Mouse (Mus musculus) left cerebral cortex, postnatal 10 days (tissue): ENCODE data around the gene Slbp. TPM values are rescaled to one million over a fixed set of nuclear protein-coding genes. Genes with fewer than 3 reads are reported as not detected.

ENCODE experiments used
- DNase-seq, 2 experiments: peaks; one replicate each; pipeline ENCODE4 v3.0.0; 2021 to 2022; ENCODE audit warnings: low spot score in 2 of 2, mixed read lengths in 1 of 2; ENCODE audit errors: extremely low spot score in 1 of 2
- intact Hi-C: fragments of 180-260 bp; cut with DNase I; formaldehyde crosslinking; loops from one replicate; pipeline ENCODE4 v1.15.1; 2025
- total RNA-seq, 2 experiments: library from RNA; stranded (reverse); gene quantifications; 2 replicates each; pipeline ENCODE4 v1.2.3; 2021

Slbp gene
- total RNA-seq = 10 to 100 TPM; 26.5 to 28.9 TPM

DNA sequence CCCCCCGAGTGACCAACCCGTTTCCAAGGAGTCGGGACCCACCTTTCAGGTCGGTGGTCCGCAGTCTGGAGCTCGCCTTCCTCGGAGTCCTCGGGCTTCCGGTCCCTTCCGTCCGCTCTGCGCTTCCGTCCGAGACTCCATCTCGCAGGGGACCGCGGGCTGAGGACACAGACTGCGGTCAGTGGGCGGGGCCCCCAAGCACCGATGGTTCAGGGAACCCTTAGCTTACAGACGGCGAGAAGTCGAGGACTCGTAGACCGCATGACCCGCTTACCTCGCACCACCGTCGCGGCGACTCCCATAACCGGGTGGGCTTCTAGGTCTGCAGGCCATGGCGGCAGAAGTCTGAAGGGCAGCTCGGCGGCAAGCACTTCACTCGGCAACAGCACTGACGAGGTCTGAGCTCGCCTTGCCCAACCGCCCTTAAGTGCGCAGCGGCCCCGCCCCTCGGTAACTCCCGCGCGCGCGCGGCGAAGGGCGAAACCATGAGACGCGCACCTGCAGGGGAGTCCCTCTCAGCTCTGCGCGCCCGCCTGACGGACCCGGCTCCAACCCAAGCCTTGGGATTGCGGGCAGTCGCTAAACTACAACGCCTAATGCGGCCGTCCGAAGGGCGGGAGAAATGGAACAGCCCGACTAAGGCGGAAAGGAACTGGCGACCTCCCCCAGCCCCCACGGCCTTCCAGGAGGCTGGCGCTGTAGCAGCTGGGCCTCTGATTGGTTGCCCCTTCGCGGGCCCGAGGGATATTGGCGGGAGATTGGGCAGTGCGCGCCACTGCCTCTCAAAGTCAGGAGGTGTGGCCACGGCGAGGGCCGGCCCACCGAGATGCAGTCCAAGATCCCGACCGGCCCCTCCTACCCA, at the start of gene Slbp:
Slbp (minus strand) TSS at position 654 of the 862 bp plus-strand sequence.
- DNase-seq = peak; percentile 93 to 98
- intact Hi-C loops = no loop called here

DNA sequence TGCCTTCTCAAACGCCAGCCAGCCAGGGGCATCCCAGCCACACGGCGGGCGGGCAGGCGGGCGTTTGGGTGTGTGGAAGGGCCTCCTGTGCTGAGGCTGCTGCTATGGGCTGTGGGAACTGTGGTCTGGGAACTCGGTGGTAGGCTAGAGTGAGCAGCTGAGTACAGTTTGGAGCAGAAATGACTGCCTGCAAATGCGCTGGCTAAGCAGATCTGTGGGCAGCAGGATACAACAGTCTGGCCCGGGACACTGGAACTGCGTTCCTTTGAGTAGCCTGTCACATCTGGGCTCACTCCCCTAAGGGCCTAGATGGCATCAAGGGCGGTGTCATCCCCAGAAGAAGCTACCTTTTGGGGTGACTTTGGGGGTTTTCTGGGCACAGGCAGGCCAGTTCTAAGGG, 49.5 kb upstream of the Slbp start:
- intact Hi-C loops = no loop called here
- DNase-seq = no peak

DNA sequence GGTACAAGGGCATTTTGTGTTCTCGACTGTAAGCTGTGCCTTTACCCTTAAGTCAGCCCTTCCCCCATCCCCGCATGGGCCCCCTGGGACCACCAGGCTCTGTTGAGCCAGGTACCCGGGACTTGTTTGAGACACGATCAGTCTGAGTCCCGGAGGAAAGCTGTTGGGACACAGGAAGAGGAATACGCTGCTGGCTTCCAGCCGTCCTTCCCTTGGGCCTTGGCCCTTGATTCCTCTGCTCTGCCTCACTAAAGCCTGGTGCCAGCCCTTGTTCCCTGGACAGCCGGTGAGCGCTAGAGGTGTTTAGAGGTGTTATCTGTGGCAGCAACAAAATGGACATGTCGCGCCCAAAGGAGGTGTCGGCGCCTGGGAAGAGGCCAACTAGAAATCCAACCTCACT, 47.6 kb upstream of the Slbp start:
- intact Hi-C loops = no loop called here
- DNase-seq = no peak

DNA sequence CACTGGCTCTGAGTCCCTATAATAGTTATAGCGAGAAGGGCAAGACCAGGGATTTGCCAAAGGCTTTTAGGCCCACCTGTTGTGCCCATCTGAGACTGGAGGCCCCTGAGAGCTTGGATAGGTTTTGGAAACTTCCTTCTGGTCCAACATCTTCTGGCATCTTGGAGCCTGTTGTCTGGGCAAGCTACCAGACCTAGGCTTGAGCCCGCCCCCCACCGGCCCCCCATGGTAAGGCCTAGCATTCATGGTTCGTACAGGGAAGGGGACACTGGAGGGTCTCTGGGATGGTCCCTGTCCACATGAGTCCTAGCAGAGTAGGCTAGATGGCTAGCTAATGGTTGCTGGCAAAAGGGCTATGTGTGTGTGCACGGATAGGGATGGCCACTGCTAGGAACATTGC, 46.3 kb upstream of the Slbp start:
- no peak for DNase-seq

DNA sequence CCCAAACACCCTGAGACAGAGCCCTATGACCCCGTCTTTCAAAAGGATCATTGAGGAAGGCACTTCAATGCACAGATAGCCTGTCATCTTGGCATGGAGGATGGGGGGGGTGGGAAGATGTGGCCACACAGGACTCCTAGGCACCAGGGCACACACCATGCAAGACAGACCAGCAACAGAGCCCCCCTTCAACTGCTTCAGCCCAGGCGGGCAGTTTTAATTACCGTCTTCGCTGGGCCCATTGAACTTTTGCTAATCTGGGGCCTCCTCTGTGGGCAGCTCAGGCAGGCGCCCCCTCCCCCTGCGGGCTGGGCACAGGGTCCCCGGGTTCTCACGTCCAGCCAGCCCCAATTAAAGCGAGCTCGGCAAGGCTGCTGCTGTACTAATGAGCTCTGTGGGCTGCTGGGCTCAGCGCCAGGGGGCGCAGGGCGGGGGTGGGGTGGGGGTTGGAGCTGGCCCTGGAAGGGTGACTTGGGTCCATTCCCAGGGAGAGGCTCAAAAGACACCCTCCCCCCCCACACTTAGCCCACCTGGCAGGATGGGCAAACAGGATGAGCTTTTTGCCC, 45.7 kb upstream of the Slbp start:
- peak; percentile 65 to 69 for DNase-seq
- intact Hi-C loops = no loop called here

More for the DNA sequence above, 46.3 kb upstream of the Slbp start:
- intact Hi-C loops = no loop called here

DNA sequence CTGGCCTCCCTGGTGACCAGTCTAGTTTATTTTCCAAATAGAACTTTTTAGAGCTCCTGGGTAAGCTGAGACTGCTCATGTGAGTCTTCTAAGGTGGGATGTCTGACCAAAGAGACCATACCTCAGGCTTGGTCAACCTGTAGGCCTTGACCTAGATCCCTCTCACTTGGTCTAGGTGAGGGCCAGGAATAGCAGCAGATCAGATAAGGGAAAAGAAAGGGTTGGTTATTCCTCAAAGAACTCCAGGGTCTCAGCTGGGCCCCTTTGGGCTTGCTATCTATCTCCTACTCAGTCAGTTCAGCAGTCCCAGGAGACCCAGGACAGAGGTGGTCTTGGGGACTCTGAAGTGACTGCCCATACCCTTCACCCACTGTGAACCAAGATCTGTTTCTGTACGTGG, 45.2 kb upstream of the Slbp start:
- no peak for DNase-seq
- intact Hi-C loops = no loop called here

DNA sequence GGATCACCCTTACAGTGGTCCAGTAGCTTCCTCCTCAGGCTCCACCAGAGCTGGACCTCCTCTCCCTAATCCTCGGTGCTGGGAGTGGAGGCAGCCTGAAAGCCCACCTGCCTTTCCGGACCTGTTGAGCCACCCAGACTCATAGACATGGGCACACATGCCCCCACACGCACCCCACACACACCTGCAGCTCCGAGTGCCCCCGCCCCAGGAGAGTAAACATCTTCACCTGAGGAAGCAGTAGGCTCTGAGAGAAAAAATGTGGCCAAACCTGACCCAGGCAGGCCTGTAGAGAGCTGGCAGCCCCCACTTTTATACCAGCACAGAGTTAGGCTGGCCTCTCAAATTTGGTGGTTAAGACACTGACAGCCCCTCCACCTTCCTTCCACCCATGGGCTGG, 44.1 kb upstream of the Slbp start:
- intact Hi-C loops = no loop called here

DNA sequence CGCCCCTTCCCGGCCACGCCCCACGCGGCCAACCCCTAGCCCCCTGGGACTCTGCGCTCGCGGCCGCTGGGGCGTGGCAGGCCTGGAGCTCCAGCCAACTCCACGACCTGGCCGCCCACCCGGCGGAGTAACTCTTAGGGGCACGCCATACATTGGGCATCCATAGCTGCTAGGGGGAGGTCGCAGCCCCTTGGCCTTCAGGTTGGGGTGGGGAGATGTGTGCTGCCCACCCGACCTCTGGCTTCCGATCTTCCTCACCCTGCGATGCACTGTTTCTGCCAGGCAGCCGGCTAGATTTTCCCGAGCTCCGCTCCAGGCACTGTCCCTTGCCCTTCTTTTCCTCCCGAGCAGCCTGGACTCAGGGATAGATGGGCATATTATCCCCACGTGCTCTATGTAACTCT, 43.3 kb upstream of the Slbp start:
- no peak for DNase-seq
- intact Hi-C loops = no loop called here

More for the DNA sequence above, 44.1 kb upstream of the Slbp start:
- no peak for DNase-seq

DNA sequence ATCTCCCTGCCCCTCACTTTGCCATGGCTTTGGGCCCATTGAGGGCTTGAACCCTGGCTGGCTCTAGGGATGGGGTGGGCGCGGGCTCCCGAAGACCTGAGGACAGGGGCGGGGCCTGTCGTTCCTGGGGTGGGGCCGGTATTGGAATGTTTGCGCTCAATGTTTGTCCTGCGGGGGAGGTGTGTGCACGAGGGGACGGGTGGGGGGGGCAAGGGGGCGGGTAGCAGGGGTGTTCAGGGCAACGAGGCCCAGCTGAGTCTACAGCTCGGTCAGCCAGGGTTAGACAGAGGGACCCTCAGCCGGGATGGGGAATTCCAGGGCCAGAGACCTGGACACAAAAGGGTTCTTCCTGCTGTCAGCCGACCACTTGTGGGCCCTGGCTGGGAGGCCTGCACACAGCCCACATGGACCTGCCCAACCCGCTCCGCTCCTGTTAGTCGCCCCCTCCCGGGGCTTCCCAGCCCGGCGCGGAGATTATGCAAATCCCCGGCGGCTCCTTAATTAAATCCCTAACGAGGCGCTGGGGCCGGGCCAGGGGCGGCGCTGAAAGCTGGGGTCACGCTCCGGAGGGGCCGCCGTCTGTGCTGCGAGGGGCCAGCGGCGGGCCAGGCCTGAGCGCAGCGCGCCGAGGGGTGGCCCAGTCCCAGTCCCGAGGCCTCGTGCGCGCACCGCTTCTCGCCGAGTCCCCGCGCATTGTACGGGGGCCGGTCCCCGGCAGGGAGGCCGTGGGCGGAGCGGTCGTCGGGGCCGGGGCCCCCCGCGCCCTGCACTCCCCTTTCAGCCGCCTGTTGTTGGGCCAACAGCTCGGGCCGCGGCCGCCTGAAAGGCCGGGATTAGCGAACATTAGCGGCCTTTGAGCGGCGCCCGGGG, 42.7 kb upstream of the Slbp start:
- intact Hi-C loops = no loop called here
- DNase-seq = peak; percentile 48 to 72

DNA sequence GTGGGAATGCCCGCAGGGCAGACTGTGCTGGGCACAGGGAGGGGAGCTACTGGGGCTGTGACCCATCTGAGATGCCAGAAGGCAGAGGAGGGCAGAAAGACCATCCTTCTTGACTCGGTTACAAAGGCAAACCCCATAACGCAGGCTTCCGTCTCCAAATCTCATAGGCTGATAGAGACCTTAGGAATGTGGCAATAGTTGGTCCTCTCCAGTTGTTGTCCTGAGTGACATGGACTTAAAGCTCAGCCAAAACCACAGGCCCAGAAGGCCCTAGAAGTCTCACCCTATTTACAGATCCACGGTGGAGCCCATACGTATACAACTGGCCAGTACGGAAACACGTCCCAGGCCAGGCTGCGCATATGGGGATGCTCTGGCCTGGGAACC, 42.1 kb upstream of the Slbp start:
- intact Hi-C loops = no loop called here
- no peak for DNase-seq

DNA sequence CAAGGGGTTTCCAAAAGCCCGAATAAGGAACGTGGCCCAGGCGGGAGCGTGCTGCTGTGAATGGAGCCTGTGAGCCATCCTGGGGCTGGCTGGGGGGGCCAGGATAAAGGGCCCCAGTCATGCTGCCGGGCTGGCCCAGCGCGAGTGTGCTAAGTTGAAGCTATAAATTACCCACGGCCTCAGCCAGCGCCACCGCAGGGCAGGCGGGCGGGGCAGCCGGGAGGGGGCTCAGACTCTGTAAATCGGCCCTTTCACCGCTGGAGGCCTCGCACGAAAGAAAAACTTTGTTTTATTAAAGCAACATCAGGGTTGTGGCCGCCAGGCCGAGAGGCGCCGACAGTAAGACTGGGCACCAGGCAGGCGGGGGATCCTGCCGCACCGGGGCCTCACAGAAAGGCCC, 40.0 kb upstream of the Slbp start:
- DNase-seq = peak in 1 of 2 experiments; percentile 48
- intact Hi-C loops = no loop called here

DNA sequence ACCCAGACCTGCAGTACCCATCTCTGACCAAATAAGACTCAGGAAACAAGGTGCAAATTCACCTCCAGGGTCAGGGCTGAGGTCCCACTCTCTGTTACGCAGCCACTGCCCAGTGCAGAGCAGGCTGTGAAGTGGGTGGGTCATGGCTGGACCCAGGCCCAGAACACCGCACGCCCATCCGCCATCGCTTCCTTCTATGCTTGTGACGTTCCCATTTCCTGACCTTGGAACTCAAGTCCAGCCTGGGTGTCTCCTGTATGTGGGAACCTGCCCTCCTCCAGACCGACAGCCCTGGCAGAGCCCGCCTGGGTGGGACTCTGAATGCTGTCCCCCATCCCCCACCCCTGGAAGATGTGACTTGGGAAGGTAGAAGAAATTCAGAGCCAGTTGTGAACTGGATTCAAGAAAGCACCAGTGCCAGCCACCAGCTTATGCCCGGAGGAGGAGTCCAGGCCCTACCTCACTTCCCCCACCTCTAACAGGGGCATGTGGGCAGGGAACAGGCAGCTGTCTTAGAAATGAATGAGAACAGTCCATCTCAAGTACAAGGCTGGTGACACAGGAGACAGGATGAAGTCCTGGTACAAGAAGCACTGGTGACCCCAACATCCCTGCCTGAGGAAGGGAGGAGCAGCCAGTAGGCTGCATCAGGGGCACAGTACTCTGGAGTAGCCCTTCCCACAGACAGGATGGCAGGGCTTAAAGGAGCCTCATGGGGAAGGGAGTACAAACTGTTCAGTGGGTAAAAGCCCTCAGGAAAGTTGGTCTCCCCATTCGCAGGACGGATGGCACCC, 37.7 kb upstream of the Slbp start:
- DNase-seq = peak in 1 of 2 experiments; percentile 57
- intact Hi-C loops = loop anchor here (5.0 kb wide), 1 partner anchor 42 kb away; no protein-coding TSS in a partner anchor

DNA sequence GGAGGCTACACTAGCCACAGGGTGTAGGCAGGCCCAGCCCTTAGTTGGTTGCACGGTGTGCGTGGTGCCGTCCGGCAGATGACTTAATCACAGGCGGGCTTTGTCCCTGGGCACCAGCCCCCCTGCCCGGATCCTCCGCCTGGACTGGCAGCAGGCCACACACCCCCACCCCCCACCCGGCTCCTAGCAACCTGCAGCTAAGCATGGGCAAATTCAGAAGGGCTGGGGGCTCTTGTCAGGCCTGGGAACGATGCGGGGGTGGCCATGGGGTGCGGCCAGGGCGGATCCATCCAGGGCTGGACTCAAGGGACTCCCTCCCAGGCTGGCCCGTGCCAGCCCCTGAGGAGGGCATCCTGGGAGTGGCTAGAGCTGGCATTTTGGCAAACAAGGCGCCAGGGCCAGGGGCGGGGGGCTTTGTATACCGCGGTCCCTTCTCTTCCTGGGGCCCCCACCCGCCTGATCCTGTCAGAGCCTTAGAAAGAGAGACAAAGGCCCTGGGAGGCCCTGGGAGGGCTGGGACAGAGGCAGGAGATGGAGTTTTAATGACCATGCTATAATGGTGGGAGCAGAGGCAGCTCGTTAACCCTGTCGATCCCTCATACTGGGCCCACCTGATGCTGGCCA, 37.0 kb upstream of the Slbp start:
- DNase-seq = peak in 1 of 2 experiments; percentile 70
- intact Hi-C loops = loop anchor here (5.0 kb wide), 1 partner anchor 43 kb away; no protein-coding TSS in a partner anchor

DNA sequence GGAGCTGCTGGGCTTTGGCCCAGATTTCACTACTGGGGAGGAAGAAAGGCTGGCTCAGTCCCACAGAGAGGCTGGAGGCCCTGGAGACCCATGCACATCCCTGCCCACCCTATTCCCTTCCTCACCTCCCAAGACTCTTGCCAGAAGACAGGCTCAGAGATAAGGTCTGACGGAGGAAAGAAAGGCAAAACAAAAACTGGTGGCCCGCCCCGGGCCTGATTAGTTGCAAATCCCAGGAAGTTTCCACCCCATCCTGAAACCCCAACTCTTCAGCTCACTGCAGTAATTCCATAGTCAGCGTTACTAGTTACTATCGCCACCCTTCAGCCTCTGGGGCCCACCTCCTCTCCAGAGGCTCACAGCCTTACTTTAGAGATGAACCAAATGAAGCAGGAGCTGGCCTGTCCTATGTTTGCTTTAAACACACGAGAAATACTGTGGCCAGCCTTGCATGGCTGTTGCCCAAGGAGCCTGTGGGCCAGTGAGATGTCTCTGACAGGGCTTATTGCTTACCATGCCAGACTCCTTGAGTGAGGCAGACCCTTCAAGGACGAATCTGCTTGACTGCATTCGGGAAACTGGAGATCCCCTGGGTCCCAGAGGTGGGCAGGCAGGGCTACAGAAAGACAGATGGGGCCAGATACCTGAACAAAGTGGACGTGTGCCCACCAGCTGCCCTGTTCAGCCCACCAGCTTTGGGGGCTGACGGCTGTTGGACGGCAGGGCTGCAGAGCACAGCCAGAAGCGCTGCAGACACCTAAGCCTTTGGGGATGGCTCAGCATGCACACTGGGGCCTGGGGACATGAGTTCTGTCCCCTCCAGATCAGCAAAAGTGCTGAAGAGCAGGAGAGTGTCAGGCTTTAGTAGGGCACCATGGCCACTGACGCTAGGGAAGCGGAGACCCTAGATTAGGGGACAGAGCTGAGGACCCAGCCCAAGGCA, 36.2 kb upstream of the Slbp start:
- intact Hi-C loops = loop anchor here (5.0 kb wide), 1 partner anchor 44 kb away; no protein-coding TSS in a partner anchor
- DNase-seq = no peak

DNA sequence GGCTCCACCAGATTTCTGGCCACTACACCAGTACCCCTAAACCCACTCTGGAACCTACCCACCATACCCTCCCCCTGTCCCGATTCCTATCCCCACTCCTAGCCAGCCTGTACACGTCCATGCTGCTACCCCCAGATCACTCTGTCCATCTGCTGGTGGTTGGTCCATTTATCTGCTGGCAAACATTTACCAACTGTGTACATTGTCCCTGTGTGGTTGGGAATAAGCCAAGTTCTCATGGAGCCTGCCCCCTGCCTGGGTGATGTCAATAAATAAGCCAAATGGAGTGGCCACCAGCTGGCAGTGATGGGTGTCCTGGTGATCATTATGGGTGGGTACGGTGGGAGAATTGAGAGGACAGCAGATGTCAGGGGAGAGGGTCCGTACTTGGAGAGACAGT, 34.8 kb upstream of the Slbp start:
- intact Hi-C loops = loop anchor here (5.0 kb wide), 1 partner anchor 45 kb away; no protein-coding TSS in a partner anchor
- no peak for DNase-seq

DNA sequence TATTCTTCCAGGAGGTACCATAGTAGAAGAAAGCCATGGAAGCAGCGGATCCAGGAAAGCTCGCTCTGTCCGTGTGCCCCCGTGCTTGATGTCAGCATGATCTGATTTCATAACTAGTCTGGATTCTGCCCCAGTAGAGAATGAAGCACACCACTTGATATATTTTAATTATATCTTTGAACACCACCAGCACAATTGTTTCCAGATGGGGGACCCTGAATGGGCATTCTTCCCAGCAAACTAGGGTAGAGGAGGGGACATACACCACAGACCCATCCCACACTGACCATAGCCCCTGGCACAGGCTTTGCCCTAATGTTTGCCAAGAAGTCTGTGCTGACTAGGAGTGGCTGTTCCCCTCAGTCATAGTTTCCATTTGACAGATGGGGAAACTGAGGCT, 32.6 kb upstream of the Slbp start:
- DNase-seq = no peak

More for the DNA sequence above, 32.6 kb upstream of the Slbp start:
- intact Hi-C loops = loop anchor here (5.0 kb wide), 1 partner anchor 47 kb away; no protein-coding TSS in a partner anchor
